Mouse (Mus musculus) duodenum, adult 2 months (tissue): ENCODE results near the gene Rita1. TPM values are rescaled to one million over a fixed set of nuclear protein-coding genes. Genes with fewer than 3 reads are reported as not detected.

Experiments used
- polyA plus RNA-seq: library from polyadenylated mRNA; depleted of rRNA; stranded (reverse); fragments of >200 nt; gene quantifications from 2 replicates; pipeline ENCODE4 v1.2.3, GENCODE M21; 2012; ENCODE audit warnings: low replicate concordance; rRNA removed

Gene Rita1
- polyA plus RNA-seq: 17.6 and 17.8 TPM in 2 replicates

DNA sequence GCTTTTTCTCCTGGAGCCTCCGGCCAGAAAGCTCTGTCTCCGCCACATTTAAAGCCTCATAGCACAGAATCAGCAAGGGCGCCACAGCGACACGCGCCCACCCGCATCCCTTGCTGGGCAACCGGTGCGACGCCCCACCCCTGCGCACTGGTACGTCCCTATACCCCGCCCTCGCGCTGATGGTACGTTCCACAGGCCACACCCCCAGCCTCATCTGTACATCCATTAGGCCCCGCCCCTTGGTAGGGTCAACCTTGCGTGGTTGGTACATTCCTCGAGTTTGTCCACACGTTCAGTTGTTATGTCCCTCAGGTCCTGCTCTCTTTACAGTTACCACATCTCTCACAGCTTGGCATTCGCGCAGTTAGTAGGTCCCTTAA is at the start of gene Rita1, which contains the start of gene Ddx54:
Gene Rita1, minus strand, starts transcription at position 148 of the 380 bp plus-strand sequence.
Gene Ddx54, plus strand, starts transcription at position 298 of the 380 bp plus-strand sequence.

GRCm38 (mm10) chr5:120648569-120649373 is 36.4 kb upstream of the Rita1 start, which contains the start of gene Rasal1:
Rasal1 (plus strand) TSS chr5:120648812.

GRCm38 (mm10) chr5:120634131-120634530 is 21.7 kb upstream of the Rita1 start, which contains the start of gene Cfap73:
Cfap73 (minus strand) TSS chr5:120634235.

GRCm38 (mm10) chr5:120588569-120589094 is 23.8 kb downstream of the Rita1 start, which contains the start of the genes Tpcn1 and Iqcd:
Tpcn1 (minus strand) TSS chr5:120588673.
Iqcd (plus strand) TSS chr5:120589016.

Other genes starting within 250 kb of the Rita1 start
- 0.69 and 1.1 TPM in 2 replicates for gene Lhx5, start 180.9 kb downstream of the Rita1 start, polyA plus RNA-seq
- 37.4 and 48.7 TPM in 2 replicates for gene Sdsl, start 139.8 kb downstream of the Rita1 start, polyA plus RNA-seq
- gene Sds, start 136.1 kb downstream of the Rita1 start, polyA plus RNA-seq: not detected in 2 replicates
- gene Plbd2, start 109.0 kb downstream of the Rita1 start, polyA plus RNA-seq: 19.2 and 23.4 TPM in 2 replicates
- gene Slc8b1, start 101.4 kb downstream of the Rita1 start, polyA plus RNA-seq: 9.2 and 12.2 TPM in 2 replicates
- gene Tpcn1, start 23.9 kb downstream of the Rita1 start, polyA plus RNA-seq: 42.1 and 59.5 TPM in 2 replicates
- 0.13 and 0.14 TPM in 2 replicates for gene Iqcd, start 23.6 kb downstream of the Rita1 start, polyA plus RNA-seq
- 31.8 and 32.2 TPM in 2 replicates for gene Ddx54, start 150 bp upstream of the Rita1 start, polyA plus RNA-seq
- gene Cfap73, start 21.6 kb upstream of the Rita1 start, polyA plus RNA-seq: not detected in 2 replicates
- 0.96 and 4.4 TPM in 2 replicates for gene Rasal1, start 36.2 kb upstream of the Rita1 start, polyA plus RNA-seq
- gene Dtx1, start 99.3 kb upstream of the Rita1 start, polyA plus RNA-seq: 12.1 and 26.2 TPM in 2 replicates
- gene Oas2, start 137.3 kb upstream of the Rita1 start, polyA plus RNA-seq: 2.0 and 5.7 TPM in 2 replicates
- 3.4 and 73.2 TPM in 2 replicates for gene Oas3, start 165.1 kb upstream of the Rita1 start, polyA plus RNA-seq
- gene Oas1e, start 182.9 kb upstream of the Rita1 start, polyA plus RNA-seq: 2.2 TPM in 1 of 2 replicates, not detected in the other
- 1.3 and 3.9 TPM in 2 replicates for gene Oas1c, start 199.9 kb upstream of the Rita1 start, polyA plus RNA-seq
- gene Oas1f, start 234.8 kb upstream of the Rita1 start, polyA plus RNA-seq: 0.08 TPM in 1 of 2 replicates, not detected in the other
- not detected in 2 replicates for gene Oas1h, start 248.8 kb upstream of the Rita1 start, polyA plus RNA-seq